Mouse (Mus musculus) neural tube, embryonic 13.5 days (tissue): Measurements from ENCODE around the gene Tyms. TPM values are rescaled to one million over a fixed set of nuclear protein-coding genes. Genes with fewer than 3 reads are reported as not detected.
"Not testable (repeated sequence)": the region's sequence is repeated elsewhere in the genome, so short reads cannot be mapped to it uniquely, and the experiment has no call there.

Experiments
- ATAC-seq: fragments of 200-750 bp; cut with Nextera tagmentation; 2 replicates; pipeline ENCODE4 v1.8.0; 2017; ENCODE audit warnings: low read depth, mild to moderate bottlenecking, moderate TSS enrichment, moderate library complexity
- H3K27ac ChIP-seq: fragments of 300-500 bp; sonication (generic); replicated peaks from 2 replicates; pipeline ENCODE4 v1.5.1; 2015; ENCODE audit warnings: moderate library complexity, mild to moderate bottlenecking, inconsistent platforms
- H3K27me3 ChIP-seq: fragments of 300-500 bp; sonication (generic); 2 replicates; pipeline ENCODE4 v1.6.1; 2015; ENCODE audit warnings: mild to moderate bottlenecking, inconsistent platforms
- H3K36me3 ChIP-seq: fragments of 300-500 bp; sonication (generic); 2 replicates; pipeline ENCODE4 v1.6.1; 2015; ENCODE audit warnings: mild to moderate bottlenecking, inconsistent platforms
- H3K4me1 ChIP-seq: fragments of 300-500 bp; sonication (generic); replicated peaks from 2 replicates; pipeline ENCODE4 v1.6.1; 2015; ENCODE audit warnings: inconsistent platforms
- H3K4me2 ChIP-seq: fragments of 300-500 bp; sonication (generic); 2 replicates; pipeline ENCODE4 v1.6.1; 2015; ENCODE audit warnings: inconsistent platforms, mild to moderate bottlenecking, moderate library complexity
- H3K4me3 ChIP-seq: fragments of 300-500 bp; sonication (generic); 2 replicates; pipeline ENCODE4 v1.5.1; 2015; ENCODE audit warnings: mild to moderate bottlenecking, inconsistent platforms
- H3K9ac ChIP-seq: fragments of 300-500 bp; sonication (generic); 2 replicates; pipeline ENCODE4 v1.6.1; 2015; ENCODE audit warnings: moderate library complexity, mild to moderate bottlenecking, inconsistent platforms
- H3K9me3 ChIP-seq: fragments of 300-500 bp; sonication (generic); 2 replicates; pipeline ENCODE4 v1.6.1; 2016; ENCODE audit warnings: inconsistent platforms
- WGBS: fragments of 180-500 bp; shearing (Covaris S2); methylation state at CpG from one replicate; pipeline ENCODE4 v1.1.7; 2015; 5-methylcytosine and 5-hydroxymethylcytosine counted together
- polyA plus RNA-seq: library from polyadenylated mRNA; unstranded; fragments of >200 nt; fragmentation: Nextera tagmentation; extraction: Ambion mirVana; gene quantifications from 2 replicates; pipeline ENCODE4 v1.2.1, GENCODE M21; 2015

Gene Tyms
- polyA plus RNA-seq, 1 experiment from 2014 or later = 52.8 TPM

GRCm38 (mm10) chr5:30095731-30096130, 22.3 kb upstream of the Tyms start:
- H3K4me3 ChIP-seq = no peak overlapping the region
- H3K4me1 ChIP-seq = no peaks in the 10 kb centered on the region
- whole genome bisulfite sequencing = 77% methylated on average over 6 of the region's 6 CpGs
- H3K36me3 ChIP-seq = no peaks in the 10 kb centered on the region
- H3K27ac ChIP-seq = no peak overlapping the region
- H3K27me3 ChIP-seq = no peaks in the 10 kb centered on the region
- H3K4me2 ChIP-seq = no peak overlapping the region
- ATAC-seq = no peak
- H3K9me3 ChIP-seq = no peaks in the 10 kb centered on the region
- H3K9ac ChIP-seq = no peak overlapping the region

GRCm38 (mm10) chr5:30094399-30094798, 21.0 kb upstream of the Tyms start:
- Histone ChIP-seq H3K4me2 (no peak overlapping the region), H3K4me1 (no peaks in the 10 kb centered on the region), H3K9me3 (no peaks in the 10 kb centered on the region), H3K9ac (no peak overlapping the region), H3K27ac (no peak overlapping the region), H3K27me3 (no peaks in the 10 kb centered on the region), H3K36me3 (no peaks in the 10 kb centered on the region), H3K4me3 (no peak overlapping the region)
- ATAC-seq = no peak
- WGBS = 72% methylated on average over 2 of the region's 2 CpGs

DNA sequence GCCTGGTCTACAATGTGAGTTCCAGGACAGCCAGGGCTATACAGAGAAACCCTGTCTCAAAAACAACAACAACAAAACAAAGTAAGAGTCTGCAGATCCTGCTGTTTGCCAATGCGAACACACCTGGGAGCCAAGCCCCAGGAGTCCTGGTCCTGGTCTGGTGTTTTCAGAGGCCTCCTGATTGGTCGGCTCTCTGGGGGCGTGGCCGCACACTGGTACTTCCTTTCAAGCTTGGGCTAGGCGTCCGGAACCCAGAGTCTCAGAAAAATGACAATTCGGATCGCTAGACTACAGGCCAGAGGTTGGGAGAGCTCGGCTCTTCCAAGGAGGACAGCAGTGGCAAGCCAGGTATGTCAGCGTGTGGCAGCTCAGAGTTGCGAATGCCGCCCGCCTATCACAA, 19.3 kb upstream of the Tyms start:
- H3K9ac ChIP-seq = no peak overlapping the region
- H3K4me3 ChIP-seq = no peak overlapping the region
- no peak overlapping the region for H3K4me2 ChIP-seq
- no peaks in the 10 kb centered on the region for H3K9me3 ChIP-seq
- 68% methylated on average over 13 of the region's 13 CpGs for WGBS
- no peaks in the 10 kb centered on the region for H3K4me1 ChIP-seq
- no peaks in the 10 kb centered on the region for H3K27me3 ChIP-seq
- ATAC-seq = no peak
- H3K27ac ChIP-seq = no peak overlapping the region
- no peaks in the 10 kb centered on the region for H3K36me3 ChIP-seq

GRCm38 (mm10) chr5:30072377-30072776, 1.0 kb downstream of the Tyms start:
- no peak overlapping the region for H3K27ac ChIP-seq
- H3K36me3 ChIP-seq = peaks cover 26% of the 10 kb centered on the region
- WGBS = 53% methylated on average over 3 of the region's 3 CpGs
- no peak; the same call in 1 of the 2 replicates for ATAC-seq
- H3K4me2 ChIP-seq = peak overlapping the region; percentile 86
- H3K27me3 ChIP-seq = no peaks in the 10 kb centered on the region
- H3K9ac ChIP-seq = peak overlapping the region; percentile 84
- H3K4me3 ChIP-seq = peak overlapping the region; percentile 86
- peaks cover 15% of the 10 kb centered on the region for H3K4me1 ChIP-seq
- H3K9me3 ChIP-seq = no peaks in the 10 kb centered on the region

DNA sequence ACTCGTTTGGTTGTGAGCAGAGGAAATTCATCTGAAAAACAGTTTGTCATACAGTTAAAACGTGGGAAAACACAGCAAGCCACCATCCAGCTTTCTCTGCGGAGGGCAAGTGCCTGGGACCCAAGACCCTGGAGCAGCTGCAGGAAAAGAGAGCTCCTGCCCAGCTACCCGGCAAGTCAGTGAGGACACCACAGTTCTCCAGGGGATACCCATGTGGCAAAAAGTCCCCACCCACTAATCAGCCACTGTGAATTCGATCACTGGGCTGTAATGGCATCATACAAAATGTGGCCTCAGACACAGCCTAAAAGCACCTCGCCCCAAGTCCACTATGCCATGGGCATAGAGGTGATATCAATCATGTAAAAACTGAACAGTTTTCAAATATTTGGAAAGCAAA, 1.7 kb downstream of the Tyms start:
- Histone ChIP-seq H3K27me3 (no peaks in the 10 kb centered on the region), H3K36me3 (peaks cover 28% of the 10 kb centered on the region), H3K4me1 (peaks cover 15% of the 10 kb centered on the region), H3K27ac (no peak overlapping the region), H3K4me3 (no peak overlapping the region), H3K9ac (no peak overlapping the region), H3K9me3 (no peaks in the 10 kb centered on the region), H3K4me2 (peak overlapping the region; percentile 86)
- no peak for ATAC-seq
- 85% methylated on average over 6 of the region's 6 CpGs for whole genome bisulfite sequencing

DNA sequence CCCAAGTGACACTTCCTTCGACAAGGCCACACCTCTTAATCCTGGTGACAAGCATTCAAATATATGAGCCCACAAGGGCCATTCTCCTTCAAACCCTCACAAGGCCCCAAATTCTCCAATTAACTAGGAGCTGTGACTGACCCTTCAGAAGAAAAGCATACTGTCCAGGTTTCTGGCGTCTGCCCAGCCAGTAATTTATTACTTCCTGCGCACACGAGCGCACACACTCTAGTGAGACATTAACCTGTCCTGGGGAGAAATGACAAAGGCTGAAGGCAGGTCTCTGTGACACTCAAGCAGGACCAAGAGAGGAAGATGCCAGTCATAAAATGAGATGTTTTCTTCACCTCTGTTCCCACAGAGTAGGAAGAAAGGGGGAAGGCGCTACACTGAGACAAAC, 5.7 kb downstream of the Tyms start:
- no peaks in the 10 kb centered on the region for H3K27me3 ChIP-seq
- H3K4me2 ChIP-seq = no peak overlapping the region
- ATAC-seq = no peak
- H3K36me3 ChIP-seq = peaks cover 48% of the 10 kb centered on the region
- no peaks in the 10 kb centered on the region for H3K9me3 ChIP-seq
- H3K4me3 ChIP-seq = no peak overlapping the region
- H3K27ac ChIP-seq = no peak overlapping the region
- H3K4me1 ChIP-seq = peaks cover 12% of the 10 kb centered on the region
- H3K9ac ChIP-seq = no peak overlapping the region
- 44% methylated on average over 6 of the region's 6 CpGs for WGBS

DNA sequence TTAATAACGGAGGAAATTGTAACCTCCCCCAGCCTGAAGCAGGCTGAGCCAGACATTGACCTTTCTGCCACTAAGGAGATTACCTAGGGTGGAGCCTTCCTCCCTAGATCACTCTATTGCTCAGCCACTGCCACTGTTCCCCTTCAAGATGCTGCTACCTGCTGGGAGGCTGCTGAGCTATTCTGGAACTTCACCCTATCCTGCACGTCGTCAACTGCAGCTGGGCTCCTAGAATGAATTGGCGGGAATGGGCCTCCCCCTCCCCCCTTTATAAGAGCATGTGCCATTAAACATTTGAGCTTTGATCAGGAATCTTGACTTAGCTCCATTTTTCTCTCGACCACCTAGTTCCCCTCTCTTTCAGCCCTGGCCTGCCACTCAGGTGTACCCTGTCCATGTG, 13.8 kb downstream of the Tyms start:
- not testable (repeated sequence) for H3K9ac ChIP-seq, ATAC-seq, H3K4me1 ChIP-seq, H3K9me3 ChIP-seq, H3K27ac ChIP-seq, H3K4me2 ChIP-seq, H3K4me3 ChIP-seq, H3K27me3 ChIP-seq
- WGBS = 62% methylated on average over 5 of the region's 5 CpGs
- peaks cover 39% of the 10 kb centered on the region for H3K36me3 ChIP-seq

GRCm38 (mm10) chr5:30058216-30058731, 15.1 kb downstream of the Tyms start:
- no peaks in the 10 kb centered on the region for H3K4me1 ChIP-seq
- WGBS = 60% methylated on average over 6 of the region's 6 CpGs
- H3K9me3 ChIP-seq = no peaks in the 10 kb centered on the region
- no peak overlapping the region for H3K4me2 ChIP-seq
- peaks cover 28% of the 10 kb centered on the region for H3K36me3 ChIP-seq
- H3K27ac ChIP-seq = no peak overlapping the region
- no peak overlapping the region for H3K4me3 ChIP-seq
- ATAC-seq = no peak
- no peak overlapping the region for H3K9ac ChIP-seq
- no peaks in the 10 kb centered on the region for H3K27me3 ChIP-seq

- WGBS = 86% methylated on average over 4 of the region's 4 CpGs
Measured at GRCm38 (mm10) chr5:30039841-30040240, 33.6 kb downstream of the Tyms start.

DNA sequence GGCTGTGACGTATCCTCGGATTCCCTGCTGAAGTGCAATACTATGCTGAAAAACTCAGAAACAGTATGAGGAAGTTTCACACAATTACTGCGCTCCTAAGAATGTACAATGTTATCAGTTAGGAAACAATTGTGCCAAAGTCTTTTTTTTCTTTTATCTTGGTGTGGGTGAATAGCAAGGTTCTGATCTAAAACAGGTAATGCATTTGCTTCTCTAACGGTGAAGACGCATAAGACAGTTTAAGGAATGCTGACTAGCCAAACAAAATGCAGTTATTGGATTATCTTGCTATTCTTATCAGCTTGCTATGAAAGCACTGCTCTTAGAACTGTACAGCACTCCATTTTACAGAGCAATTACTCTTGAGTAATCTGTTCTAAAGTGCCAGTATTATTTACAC, 34.1 kb downstream of the Tyms start:
- H3K4me2 ChIP-seq, H3K9ac ChIP-seq, H3K27me3 ChIP-seq, H3K9me3 ChIP-seq, H3K4me1 ChIP-seq, ATAC-seq, H3K27ac ChIP-seq, H3K4me3 ChIP-seq, H3K36me3 ChIP-seq: not testable (repeated sequence)
- 92% methylated on average over 5 of the region's 5 CpGs for WGBS

More at GRCm38 (mm10) chr5:30039841-30040240, 33.6 kb downstream of the Tyms start:
- H3K4me1 ChIP-seq, H3K4me3 ChIP-seq, H3K36me3 ChIP-seq, H3K4me2 ChIP-seq, ATAC-seq, H3K27ac ChIP-seq, H3K9ac ChIP-seq, H3K9me3 ChIP-seq, H3K27me3 ChIP-seq: not testable (repeated sequence)

GRCm38 (mm10) chr5:30037111-30037510, 36.3 kb downstream of the Tyms start:
- not testable (repeated sequence) for H3K27ac ChIP-seq, H3K36me3 ChIP-seq, H3K4me1 ChIP-seq, H3K27me3 ChIP-seq, H3K4me3 ChIP-seq, H3K9me3 ChIP-seq, H3K4me2 ChIP-seq, H3K9ac ChIP-seq, ATAC-seq
- WGBS = 98% methylated on average over 2 of the region's 2 CpGs

- WGBS = 90% methylated on average over 4 of the region's 4 CpGs
- not testable (repeated sequence) for ATAC-seq, H3K27me3 ChIP-seq, H3K4me3 ChIP-seq, H3K4me1 ChIP-seq, H3K36me3 ChIP-seq, H3K9me3 ChIP-seq, H3K27ac ChIP-seq, H3K4me2 ChIP-seq, H3K9ac ChIP-seq
Measured at GRCm38 (mm10) chr5:30035862-30036261, 37.6 kb downstream of the Tyms start.

- Histone ChIP-seq H3K4me1 (no peaks in the 10 kb centered on the region), H3K27me3 (no peaks in the 10 kb centered on the region), H3K36me3 (no peaks in the 10 kb centered on the region), H3K4me3 (no peak overlapping the region), H3K4me2 (no peak overlapping the region), H3K9me3 (no peaks in the 10 kb centered on the region), H3K27ac (no peak overlapping the region), H3K9ac (no peak overlapping the region)
- WGBS = 62% methylated on average over 2 of the region's 2 CpGs
- ATAC-seq = no peak
Measured at GRCm38 (mm10) chr5:30014580-30014979, 58.8 kb downstream of the Tyms start.
